Mouse (Mus musculus) liver, adult (tissue): ENCODE measurements around the gene Eml6.

Experiments
- GATA4 ChIP-seq: IDR thresholded peaks from 2 replicates; pipeline ENCODE4 v1.6.1; 2014; ENCODE audit warnings: mild to moderate bottlenecking, low read length; ENCODE audit not compliant: insufficient replicate concordance

The Eml6 gene

DNA sequence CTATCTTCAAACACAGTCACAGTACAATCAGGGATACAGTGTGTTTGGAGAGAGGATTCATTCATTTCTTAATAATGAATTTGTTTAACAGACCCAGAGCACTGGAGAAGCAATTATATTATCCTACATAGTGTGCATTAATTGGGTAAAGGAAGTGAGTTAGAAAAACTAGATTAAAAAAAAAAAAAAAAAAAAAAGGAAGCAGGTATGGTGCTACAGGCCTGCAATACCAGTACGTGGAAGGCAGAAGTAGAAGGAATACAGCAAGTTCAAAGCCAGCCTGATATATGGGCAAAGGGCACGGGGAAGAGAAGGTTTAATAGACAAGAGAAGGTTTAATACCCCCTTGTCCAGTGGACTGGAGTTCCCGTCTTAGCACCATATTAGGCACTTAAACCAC is 246.9 kb downstream of the Eml6 start:
- no peak for TF ChIP-seq GATA4

DNA sequence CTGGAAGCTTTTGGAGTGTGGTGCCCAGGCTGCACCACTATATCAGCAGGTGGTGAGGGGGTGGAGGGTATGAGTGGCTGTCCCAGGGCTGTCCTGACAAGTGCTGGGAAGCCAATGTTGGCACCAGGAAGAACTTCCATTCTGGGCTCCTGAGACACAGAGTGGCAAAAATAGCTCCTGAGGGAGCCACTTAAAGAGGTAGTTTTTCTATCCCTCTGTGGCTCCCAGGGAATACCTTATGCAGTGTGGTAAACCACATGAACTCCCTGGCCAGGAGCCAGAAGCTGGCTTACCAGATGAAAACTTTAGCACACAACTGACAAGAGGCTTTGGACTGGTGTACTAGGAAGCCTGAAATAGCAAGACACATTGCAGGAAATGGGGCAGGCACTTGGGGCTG is 247.9 kb downstream of the Eml6 start:
- TF ChIP-seq GATA4, result no peak

DNA sequence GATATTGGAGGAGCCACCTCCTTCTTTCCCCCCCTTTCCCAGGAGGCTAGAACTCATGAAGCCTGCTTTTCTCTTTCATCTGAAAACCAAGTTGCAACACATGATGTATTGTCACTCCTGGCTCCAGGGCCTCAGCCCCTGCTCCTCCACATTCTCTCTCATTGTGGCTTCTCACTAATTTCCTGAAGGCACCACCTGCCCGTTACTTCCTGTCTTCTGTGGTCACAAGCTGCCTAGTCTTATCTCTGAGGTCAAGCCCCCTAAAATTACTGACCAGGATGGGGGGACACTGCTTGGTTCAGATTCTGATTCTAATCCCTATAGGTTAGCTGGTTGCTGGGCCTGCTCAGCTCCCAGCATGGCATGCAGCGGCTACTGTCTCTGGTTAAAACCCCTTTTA is 251.1 kb downstream of the Eml6 start:
- no peak for TF ChIP-seq GATA4

DNA sequence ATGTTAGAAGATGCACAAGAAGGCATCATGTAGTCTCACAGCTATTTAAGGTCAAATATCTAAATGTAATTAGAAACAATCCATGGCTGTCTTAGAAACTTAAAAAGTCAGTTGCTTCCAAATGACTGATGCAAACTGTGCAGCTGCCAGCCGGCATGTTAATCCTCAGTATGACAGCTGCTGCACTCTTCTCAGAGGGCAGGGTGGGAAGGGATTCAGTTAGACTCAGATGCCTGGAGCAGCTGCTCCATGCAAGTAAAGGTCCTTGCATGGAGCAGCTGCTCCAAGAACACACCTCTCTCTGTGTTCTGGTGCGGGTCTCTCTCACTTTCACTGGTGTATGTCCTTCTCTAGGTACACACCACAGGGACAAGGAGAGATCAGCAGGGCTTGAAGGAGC is 251.5 kb downstream of the Eml6 start:
- TF ChIP-seq GATA4, result no peak

DNA sequence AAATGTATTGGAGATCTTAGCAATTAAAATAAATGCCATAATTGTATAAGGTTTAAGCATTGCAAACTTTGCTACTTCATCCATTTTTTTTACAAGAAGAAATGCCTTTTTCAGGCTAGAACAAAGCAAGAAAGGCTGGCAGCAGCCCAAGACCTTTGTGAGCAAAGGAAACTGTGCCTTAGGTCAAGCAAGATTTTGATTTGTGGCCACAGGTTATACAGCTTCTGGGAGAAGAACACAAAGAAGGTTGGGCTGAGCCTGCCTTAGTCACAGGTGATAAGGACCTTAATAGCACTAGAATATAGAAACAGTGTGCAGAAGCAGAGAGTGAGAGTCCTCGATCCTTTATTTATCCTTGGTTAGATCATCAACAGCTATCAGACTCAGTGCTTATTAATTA is 253.6 kb downstream of the Eml6 start:
- no peak for TF ChIP-seq GATA4

DNA sequence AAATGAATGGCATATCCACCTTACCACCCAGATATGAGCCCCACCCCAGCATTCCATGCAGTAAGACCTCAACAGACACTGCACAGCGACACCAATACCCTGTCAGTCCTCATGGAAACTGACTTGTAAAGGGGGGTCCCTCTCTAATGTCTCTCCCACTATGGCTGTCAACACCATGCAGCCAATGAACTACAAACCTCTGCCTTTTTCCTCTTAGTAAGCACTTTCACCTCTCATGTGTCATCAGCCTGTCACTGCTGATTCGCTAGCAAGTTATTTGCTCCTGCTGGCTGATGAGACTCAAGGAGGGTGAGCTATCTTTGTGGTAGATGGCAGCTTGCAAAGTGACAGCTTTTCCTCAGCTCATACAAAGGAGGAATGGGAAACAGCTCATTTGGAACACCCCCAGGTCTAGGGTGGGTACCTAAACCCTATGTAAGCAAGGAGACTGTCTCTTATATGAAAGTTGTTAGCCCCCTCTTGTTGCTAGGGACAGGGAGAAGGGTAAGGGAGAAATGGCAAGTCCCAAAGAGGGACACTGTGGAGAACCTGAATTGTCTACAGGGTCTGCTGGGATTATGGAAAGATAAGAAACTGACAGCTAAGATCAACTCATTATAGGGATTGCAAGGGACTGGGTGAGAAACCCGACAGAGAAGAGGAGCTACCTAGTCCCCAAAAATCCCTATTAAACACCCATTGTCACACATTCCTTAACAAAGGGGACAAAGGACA is 255.0 kb downstream of the Eml6 start:
- TF ChIP-seq GATA4, result no peak

DNA sequence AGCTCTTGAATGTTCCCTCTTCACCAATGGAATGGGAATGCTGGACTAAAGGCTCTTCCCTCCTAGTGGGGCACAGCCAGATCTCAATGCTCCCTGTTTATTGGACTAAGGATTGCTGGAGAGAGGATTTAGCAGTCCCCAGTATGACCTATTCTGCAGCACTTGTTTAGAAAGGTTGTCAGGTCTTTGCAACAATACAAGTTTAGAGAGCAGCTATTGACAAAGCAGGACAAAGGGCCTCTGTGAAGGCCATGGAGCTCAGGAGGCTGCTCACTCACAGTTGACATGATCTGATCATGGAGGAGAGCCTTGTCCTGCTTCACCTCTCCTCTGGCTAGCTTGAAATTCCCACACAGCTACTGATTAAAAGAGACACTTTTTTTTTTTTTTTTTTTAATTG is 257.3 kb downstream of the Eml6 start:
- TF ChIP-seq GATA4, result no peak

DNA sequence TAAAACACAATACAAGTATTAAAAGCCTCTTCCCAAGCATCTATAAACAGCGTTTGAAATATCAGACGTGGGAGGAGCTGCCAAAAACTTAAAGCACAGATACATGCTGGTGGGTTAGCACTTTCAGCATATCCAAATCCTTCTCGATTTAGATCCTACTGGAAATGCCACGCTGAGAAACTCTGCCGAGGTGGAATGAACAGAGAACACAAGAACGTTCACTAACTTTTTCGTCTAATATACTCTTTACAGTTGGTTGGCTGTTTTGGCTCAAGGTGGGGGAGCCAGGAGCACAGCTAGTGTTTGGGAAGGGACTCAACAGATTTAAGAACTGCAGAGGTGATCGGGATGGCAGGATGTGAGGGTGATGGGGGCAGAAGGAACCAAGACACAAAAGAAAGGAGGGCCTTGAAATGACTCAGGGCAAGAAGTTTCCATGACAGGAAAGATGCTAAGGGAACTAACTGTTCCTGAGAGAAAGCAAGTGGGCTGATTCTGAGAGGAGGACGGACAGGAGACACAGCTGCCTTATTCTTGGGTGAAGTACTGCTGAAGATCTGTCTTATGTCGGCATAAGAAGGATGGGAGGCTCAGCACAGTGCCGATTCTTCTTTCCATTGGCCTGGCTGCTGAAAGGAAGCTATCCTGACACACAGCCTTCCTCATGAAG is 259.4 kb downstream of the Eml6 start:
- TF ChIP-seq GATA4, result no peak

DNA sequence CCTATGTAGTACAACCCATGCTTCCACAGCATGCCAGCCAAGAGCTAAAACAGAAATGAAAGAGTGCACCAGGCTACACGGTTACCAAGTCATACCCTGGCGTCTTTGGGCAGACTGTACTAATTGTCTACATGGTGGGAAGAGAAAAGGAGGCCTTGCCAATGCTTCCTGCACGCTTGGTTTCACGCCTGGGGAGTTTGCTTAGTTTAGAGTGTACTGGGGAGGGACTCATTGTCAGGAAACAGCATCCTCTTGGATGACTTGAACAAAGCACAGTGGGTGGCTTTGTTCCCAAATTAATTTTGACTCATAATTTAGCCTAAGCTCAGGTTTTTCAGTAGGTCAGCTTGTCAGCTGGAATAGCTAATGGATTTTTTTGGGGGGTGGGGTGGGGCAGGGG is 260.8 kb downstream of the Eml6 start:
- TF ChIP-seq GATA4, result no peak

DNA sequence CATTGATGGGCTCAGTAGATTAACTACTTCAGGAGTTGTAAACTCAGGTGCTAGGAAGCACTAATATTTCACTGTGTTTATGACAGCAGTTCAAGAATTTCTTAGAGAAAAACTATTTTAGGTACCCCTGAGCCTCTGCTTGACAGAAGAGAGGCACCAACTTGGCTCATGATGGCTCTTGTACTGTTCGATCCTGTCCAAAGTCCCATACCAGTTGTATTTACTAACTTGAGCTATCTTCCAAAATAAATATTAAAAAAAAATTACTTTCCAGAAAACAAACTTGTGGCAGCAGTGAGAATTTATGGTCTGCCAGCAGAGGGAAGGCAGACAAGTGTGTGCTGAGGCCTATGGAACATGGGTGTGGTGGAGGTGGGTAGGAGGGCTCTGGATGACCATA is 263.1 kb downstream of the Eml6 start:
- no peak for TF ChIP-seq GATA4

DNA sequence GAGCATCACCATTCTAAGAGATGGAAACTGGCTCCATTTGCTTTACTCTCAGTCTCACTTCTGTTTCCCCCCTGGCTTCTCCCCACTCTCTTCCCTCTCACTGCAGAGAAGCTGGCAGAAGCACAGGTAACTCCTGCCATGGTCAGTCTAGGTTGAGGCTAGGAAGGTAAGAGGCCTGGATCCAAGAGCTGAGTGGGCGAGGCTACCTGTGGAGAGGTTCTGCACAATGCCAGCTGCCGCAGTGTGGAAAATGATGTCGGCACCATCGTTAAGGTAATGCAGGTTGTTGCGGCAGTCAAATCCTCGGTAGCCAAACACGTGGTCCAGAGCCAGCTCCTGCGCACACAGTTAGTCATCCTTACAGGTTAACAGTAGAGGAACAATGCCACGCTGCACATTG is 264.4 kb downstream of the Eml6 start:
- no peak for TF ChIP-seq GATA4

DNA sequence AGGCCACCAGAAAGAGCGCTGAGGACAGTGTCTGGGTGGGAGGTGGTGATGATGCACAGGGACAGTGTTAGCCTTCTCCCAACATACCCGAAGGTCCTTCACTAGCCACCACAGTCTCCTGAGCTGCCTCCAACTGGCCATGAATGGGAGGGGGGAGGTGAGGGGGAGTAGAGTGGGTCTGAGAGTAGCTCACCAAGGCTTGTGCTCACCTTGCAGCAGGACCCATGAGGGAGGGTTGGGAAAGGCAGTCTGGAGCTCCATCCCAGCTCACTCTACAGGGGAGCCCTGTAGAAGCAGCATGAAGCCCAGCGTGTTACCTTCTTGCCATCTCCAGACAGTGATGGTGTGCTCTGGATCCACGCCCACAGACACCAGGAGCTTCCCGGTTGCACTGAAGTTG is 267.2 kb downstream of the Eml6 start:
- no peak for TF ChIP-seq GATA4

DNA sequence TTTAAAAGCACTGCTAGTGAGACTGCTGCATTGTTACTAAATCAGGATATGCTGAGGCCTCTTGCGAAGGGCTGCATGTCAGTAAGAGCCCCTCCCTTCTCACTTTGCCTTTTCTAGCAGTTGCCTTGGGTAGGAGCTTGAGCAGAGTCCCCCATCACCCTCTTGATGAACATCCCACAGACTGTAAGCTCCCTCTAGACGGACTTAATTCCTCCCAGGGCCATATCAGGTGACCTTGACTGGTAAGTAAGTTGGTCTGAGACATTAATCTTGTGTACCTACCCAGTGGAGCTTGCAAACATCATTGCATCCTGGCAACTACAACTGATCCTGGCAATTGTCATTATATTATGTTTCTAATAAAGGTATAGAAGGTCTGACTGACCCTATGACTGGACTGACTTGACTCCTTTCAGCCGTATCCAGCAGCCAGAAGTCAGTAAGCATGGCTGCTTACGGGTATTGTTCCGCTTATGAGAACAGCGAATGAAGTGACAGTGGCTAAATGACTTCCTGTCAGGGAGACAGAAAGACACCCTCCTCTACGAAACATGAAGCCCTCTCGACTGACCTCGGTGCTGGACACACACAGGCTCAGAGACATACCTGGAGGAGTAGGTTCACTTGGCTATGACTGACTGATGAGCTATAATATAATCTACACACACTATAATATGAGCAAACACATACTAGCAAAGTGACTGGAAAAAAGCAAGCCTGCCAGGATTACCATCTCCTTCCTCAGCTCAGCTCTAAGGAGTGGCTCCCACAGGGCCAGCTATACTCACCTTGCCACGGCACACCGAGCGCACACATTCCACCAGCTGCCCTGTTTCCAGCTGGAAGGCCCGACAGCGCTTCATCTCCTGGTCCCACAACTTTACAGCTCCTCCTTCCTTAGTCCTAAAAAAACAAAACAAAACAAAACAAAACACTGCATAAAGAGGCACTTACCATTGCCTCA is 273.9 kb downstream of the Eml6 start:
- no peak for TF ChIP-seq GATA4

DNA sequence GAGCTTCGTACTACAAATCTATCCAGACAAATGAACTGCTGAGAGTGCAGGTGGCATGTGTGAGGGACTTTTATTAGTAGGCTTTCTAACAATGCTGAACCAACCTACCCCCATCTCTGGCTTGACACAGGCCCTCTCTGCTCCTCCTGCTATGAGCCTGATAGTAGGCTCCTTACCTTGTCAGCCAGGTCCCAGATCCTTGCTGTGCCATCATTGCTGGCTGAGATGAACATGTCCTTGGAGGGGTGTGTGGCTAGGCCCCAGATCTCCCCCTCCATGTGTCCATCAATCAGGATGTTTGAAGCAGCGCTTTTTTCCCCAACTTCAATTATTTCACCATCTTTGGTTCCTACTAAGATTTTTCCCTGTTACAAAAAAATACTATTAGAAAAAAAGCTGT is 274.8 kb downstream of the Eml6 start:
- TF ChIP-seq GATA4, result no peak

DNA sequence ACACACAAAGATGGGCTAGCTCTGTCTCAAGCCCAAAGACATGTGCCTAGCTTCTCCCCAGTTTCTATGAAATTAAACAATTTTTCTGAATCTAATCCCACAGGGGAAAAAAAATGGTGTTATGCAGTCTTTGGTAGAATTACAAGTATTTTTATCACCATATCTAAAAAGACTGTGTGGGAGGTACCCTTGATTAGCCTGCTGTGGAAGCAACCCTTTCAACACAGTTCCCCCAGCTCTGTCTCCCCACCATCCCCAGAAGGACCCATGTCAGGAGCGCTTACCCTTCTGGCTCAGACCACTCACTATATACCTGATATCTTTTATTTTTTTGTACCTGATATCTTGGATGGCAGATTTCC is 276.4 kb downstream of the Eml6 start:
- no peak for TF ChIP-seq GATA4
